Mouse (Mus musculus) hindbrain, embryonic 14.5 days (tissue): ENCODE results near the gene Rbm44. TPM values are rescaled to one million over a fixed set of nuclear protein-coding genes. Genes with fewer than 3 reads are reported as not detected.

Source experiments
- ATAC-seq: fragments of 200-750 bp; cut with Nextera tagmentation; 2 replicates; pipeline ENCODE4 v1.8.0; 2017; ENCODE audit warnings: moderate number of reproducible peaks, mild to moderate bottlenecking, moderate TSS enrichment, moderate library complexity; ENCODE audit not compliant: low FRiP score
- DNase-seq: peaks from one replicate; pipeline ENCODE4 v3.0.0-alpha.2; 2015; ENCODE audit warnings: low spot score
- H3K27ac ChIP-seq: fragments of 300-500 bp; sonication (generic); 2 replicates; pipeline ENCODE4 v1.5.1; 2014; ENCODE audit warnings: mild to moderate bottlenecking, moderate library complexity
- H3K27me3 ChIP-seq: fragments of 300-500 bp; sonication (generic); 2 replicates; pipeline ENCODE4 v1.6.1; 2014; ENCODE audit warnings: mild to moderate bottlenecking, low read length, mixed read lengths; ENCODE audit not compliant: control insufficient read depth, insufficient read depth
- H3K36me3 ChIP-seq: fragments of 300-500 bp; sonication (generic); replicated peaks from 2 replicates; pipeline ENCODE4 v1.6.1; 2014; ENCODE audit not compliant: control insufficient read depth, insufficient read depth
- H3K4me1 ChIP-seq: fragments of 300-500 bp; sonication (generic); replicated peaks from 2 replicates; pipeline ENCODE4 v1.6.1; 2014; ENCODE audit warnings: antibody characterized with exemption, low read length, mixed read lengths; ENCODE audit not compliant: control insufficient read depth, insufficient read depth
- H3K4me2 ChIP-seq: fragments of 300-500 bp; sonication (generic); replicated peaks from 2 replicates; pipeline ENCODE4 v1.6.1; 2014; ENCODE audit warnings: mild to moderate bottlenecking, moderate library complexity
- H3K4me3 ChIP-seq: fragments of 300-500 bp; sonication (generic); replicated peaks from 2 replicates; pipeline ENCODE4 v1.5.1; 2014; ENCODE audit warnings: mild to moderate bottlenecking, low read length
- H3K9ac ChIP-seq: fragments of 300-500 bp; sonication (generic); 2 replicates; pipeline ENCODE4 v1.6.1; 2014
- H3K9me3 ChIP-seq: fragments of 300-500 bp; sonication (generic); 2 replicates; pipeline ENCODE4 v1.6.1; 2016; ENCODE audit warnings: low read length; ENCODE audit not compliant: control insufficient read depth
- WGBS: fragments of 180-500 bp; shearing (Covaris S2); extraction: QIAGEN DNeasy Blood & Tissue Kit; methylation state at CpG from one replicate; pipeline ENCODE4 v1.1.7; 2014; 5-methylcytosine and 5-hydroxymethylcytosine counted together
- polyA plus RNA-seq: library from polyadenylated mRNA; unstranded; fragments of >200 nt; fragmentation: Nextera tagmentation; extraction: Ambion mirVana; gene quantifications from 2 replicates; pipeline ENCODE4 v1.2.1, GENCODE M21; 2014

Gene Rbm44
- polyA plus RNA-seq, 1 experiment from 2014 or later = 0.78 TPM

GRCm38 (mm10) chr1:91181784-91182450 is 37.0 kb downstream of the Rbm44 start:
- Histone ChIP-seq H3K36me3 (no peaks in the 10 kb centered on the region), H3K4me1 (peaks cover 17% of the 10 kb centered on the region; the same call in 1 of the 2 replicates), H3K4me3 (no peak overlapping the region), H3K9ac (no peak overlapping the region), H3K9me3 (no peaks in the 10 kb centered on the region), H3K27me3 (peaks cover 18% of the 10 kb centered on the region), H3K27ac (no peak overlapping the region; the same call in 1 of the 2 replicates), H3K4me2 (0 out of 2 replicates have a peak overlapping the region, but pooled peaks have one; percentile 22)
- ATAC-seq (no peak), DNase-seq (peak; percentile 30)
- WGBS = 47% methylated on average over 12 of the region's 12 CpGs

- Histone ChIP-seq H3K4me1 (peaks cover 17% of the 10 kb centered on the region; the same call in 1 of the 2 replicates), H3K9me3 (no peaks in the 10 kb centered on the region), H3K27me3 (peaks cover 18% of the 10 kb centered on the region), H3K27ac (no peak overlapping the region), H3K36me3 (no peaks in the 10 kb centered on the region), H3K9ac (no peak overlapping the region), H3K4me2 (no peak overlapping the region), H3K4me3 (no peak overlapping the region)
- no peak for DNase-seq
- ATAC-seq = no peak
- 89% methylated on average over 10 of the region's 10 CpGs for WGBS
Measured at GRCm38 (mm10) chr1:91183305-91183704, 38.4 kb downstream of the Rbm44 start.

- Histone ChIP-seq H3K4me1 (0 out of 2 replicates have a peak, but pooled peaks cover 2% of the 10 kb centered on the region), H3K9ac (no peak overlapping the region), H3K27me3 (no peaks in the 10 kb centered on the region), H3K27ac (no peak overlapping the region), H3K4me3 (no peak overlapping the region), H3K9me3 (no peaks in the 10 kb centered on the region), H3K36me3 (no peaks in the 10 kb centered on the region), H3K4me2 (no peak overlapping the region)
- DNase-seq (no peak), ATAC-seq (no peak)
- 88% methylated on average over 6 of the region's 6 CpGs for WGBS
Measured at GRCm38 (mm10) chr1:91186677-91187076, 41.8 kb downstream of the Rbm44 start.

GRCm38 (mm10) chr1:91187315-91187714 is 42.4 kb downstream of the Rbm44 start:
- Histone ChIP-seq H3K4me1 (no peaks in the 10 kb centered on the region), H3K27ac (no peak overlapping the region), H3K9me3 (no peaks in the 10 kb centered on the region), H3K36me3 (no peaks in the 10 kb centered on the region), H3K9ac (no peak overlapping the region), H3K4me2 (no peak overlapping the region), H3K27me3 (no peaks in the 10 kb centered on the region), H3K4me3 (no peak overlapping the region)
- ATAC-seq = no peak
- WGBS = 93% methylated on average over 5 of the region's 5 CpGs
- DNase-seq = no peak

GRCm38 (mm10) chr1:91187786-91188640 is 43.1 kb downstream of the Rbm44 start:
- Histone ChIP-seq H3K4me3 (no peak overlapping the region), H3K9ac (no peak overlapping the region), H3K9me3 (no peaks in the 10 kb centered on the region), H3K36me3 (no peaks in the 10 kb centered on the region), H3K27me3 (no peaks in the 10 kb centered on the region), H3K4me1 (no peaks in the 10 kb centered on the region), H3K4me2 (no peak overlapping the region), H3K27ac (no peak overlapping the region)
- DNase-seq (no peak), ATAC-seq (no peak)
- 88% methylated on average over 7 of the region's 7 CpGs for WGBS

GRCm38 (mm10) chr1:91188851-91189460 is 44.1 kb downstream of the Rbm44 start:
- WGBS = 94% methylated on average over 10 of the region's 10 CpGs
- no peaks in the 10 kb centered on the region for H3K27me3 ChIP-seq

GRCm38 (mm10) chr1:91192184-91192583 is 47.3 kb downstream of the Rbm44 start:
- Histone ChIP-seq H3K9me3 (no peaks in the 10 kb centered on the region), H3K9ac (no peak overlapping the region), H3K27me3 (no peaks in the 10 kb centered on the region), H3K4me3 (no peak overlapping the region), H3K4me2 (no peak overlapping the region), H3K4me1 (no peaks in the 10 kb centered on the region), H3K27ac (no peak overlapping the region), H3K36me3 (no peaks in the 10 kb centered on the region)
- ATAC-seq (no peak), DNase-seq (no peak)
- WGBS = 76% methylated on average over 8 of the region's 8 CpGs

More at GRCm38 (mm10) chr1:91188851-91189460, 44.1 kb downstream of the Rbm44 start:
- DNase-seq = no peak
- Histone ChIP-seq H3K4me1 (no peaks in the 10 kb centered on the region), H3K36me3 (no peaks in the 10 kb centered on the region), H3K4me2 (no peak overlapping the region), H3K9me3 (no peaks in the 10 kb centered on the region), H3K4me3 (no peak overlapping the region), H3K27ac (no peak overlapping the region), H3K9ac (no peak overlapping the region)
- ATAC-seq = no peak

- Histone ChIP-seq H3K27me3 (no peaks in the 10 kb centered on the region), H3K27ac (no peak overlapping the region), H3K4me3 (no peak overlapping the region), H3K9ac (no peak overlapping the region), H3K4me1 (no peaks in the 10 kb centered on the region), H3K4me2 (no peak overlapping the region), H3K9me3 (no peaks in the 10 kb centered on the region), H3K36me3 (no peaks in the 10 kb centered on the region)
- DNase-seq (no peak), ATAC-seq (no peak)
- WGBS = 85% methylated on average over 4 of the region's 4 CpGs
Measured at GRCm38 (mm10) chr1:91193242-91193641, 48.4 kb downstream of the Rbm44 start.

- DNase-seq = no peak
- Histone ChIP-seq H3K9ac (no peak overlapping the region), H3K4me1 (no peaks in the 10 kb centered on the region), H3K27me3 (no peaks in the 10 kb centered on the region), H3K4me2 (no peak overlapping the region), H3K4me3 (no peak overlapping the region), H3K27ac (no peak overlapping the region), H3K36me3 (no peaks in the 10 kb centered on the region), H3K9me3 (no peaks in the 10 kb centered on the region)
- WGBS = 89% methylated on average over 4 of the region's 4 CpGs
- no peak for ATAC-seq
Measured at GRCm38 (mm10) chr1:91193680-91194079, 48.8 kb downstream of the Rbm44 start.
